Mouse (Mus musculus) embryonic facial prominence, embryonic 15.5 days (tissue): Measurements from ENCODE around the gene Rab5c. TPM values are rescaled to one million over a fixed set of nuclear protein-coding genes. Genes with fewer than 3 reads are reported as not detected.
A peak's percentile ranks its signal among the peaks of the same experiment; 100 is the strongest.

Experiments
- ATAC-seq: fragments of 200-750 bp; cut with Nextera tagmentation; 2 replicates; pipeline ENCODE4 v1.8.0; 2017; ENCODE audit warnings: low read depth, moderate TSS enrichment; ENCODE audit not compliant: insufficient number of reproducible peaks, low FRiP score, low TSS enrichment
- H3K27ac ChIP-seq: fragments of 300-500 bp; sonication (generic); replicated peaks from 2 replicates; pipeline ENCODE4 v1.5.1; 2015; ENCODE audit warnings: mild to moderate bottlenecking, inconsistent platforms
- H3K27me3 ChIP-seq: fragments of 300-500 bp; sonication (generic); 2 replicates; pipeline ENCODE4 v1.6.1; 2015; ENCODE audit warnings: inconsistent platforms
- H3K36me3 ChIP-seq: fragments of 300-500 bp; sonication (generic); 2 replicates; pipeline ENCODE4 v1.6.1; 2015; ENCODE audit warnings: mild to moderate bottlenecking, inconsistent platforms
- H3K4me1 ChIP-seq: fragments of 300-500 bp; sonication (generic); 2 replicates; pipeline ENCODE4 v1.6.1; 2015; ENCODE audit warnings: inconsistent platforms
- H3K4me2 ChIP-seq: fragments of 300-500 bp; sonication (generic); replicated peaks from 2 replicates; pipeline ENCODE4 v1.6.1; 2015; ENCODE audit warnings: mild to moderate bottlenecking, inconsistent platforms
- H3K4me3 ChIP-seq: fragments of 300-500 bp; sonication (generic); replicated peaks from 2 replicates; pipeline ENCODE4 v1.5.1; 2015; ENCODE audit warnings: mild to moderate bottlenecking, inconsistent platforms
- H3K9ac ChIP-seq: fragments of 300-500 bp; sonication (generic); 2 replicates; pipeline ENCODE4 v1.6.1; 2015; ENCODE audit warnings: inconsistent platforms
- H3K9me3 ChIP-seq: fragments of 300-500 bp; sonication (generic); replicated peaks from 2 replicates; pipeline ENCODE4 v1.6.1; 2016; ENCODE audit warnings: inconsistent platforms
- WGBS: fragments of 180-500 bp; shearing (Covaris S2); methylation state at CpG from one replicate; pipeline ENCODE4 v1.1.7; 2015; 5-methylcytosine and 5-hydroxymethylcytosine counted together
- polyA plus RNA-seq: library from polyadenylated mRNA; unstranded; fragments of >200 nt; fragmentation: Nextera tagmentation; extraction: Ambion mirVana; gene quantifications from 2 replicates; pipeline ENCODE4 v1.2.1, GENCODE M21; 2015

The Rab5c gene
- polyA plus RNA-seq = 31.0 and 33.2 TPM in 2 replicates

GRCm38 (mm10) chr11:100738066-100738604, at the start of gene Rab5c:
Rab5c (minus strand) TSS chr11:100738215.
- peaks cover 21% of the 10 kb centered on the region for H3K4me1 ChIP-seq
- H3K9me3 ChIP-seq = no peaks in the 10 kb centered on the region
- peak within 1 kb of the TSS; percentile 91 for H3K9ac ChIP-seq
- H3K36me3 ChIP-seq = no peaks in the 10 kb centered on the region
- H3K27me3 ChIP-seq = no peaks in the 10 kb centered on the region
- peak within 1 kb of the TSS; percentile 75 for H3K27ac ChIP-seq
- peak within 1 kb of the TSS; percentile 99 for H3K4me3 ChIP-seq
- ATAC-seq = peak; percentile 99
- under 1% methylated on average over 39 of the region's 39 CpGs for WGBS
- H3K4me2 ChIP-seq = peak within 1 kb of the TSS; percentile 75

DNA sequence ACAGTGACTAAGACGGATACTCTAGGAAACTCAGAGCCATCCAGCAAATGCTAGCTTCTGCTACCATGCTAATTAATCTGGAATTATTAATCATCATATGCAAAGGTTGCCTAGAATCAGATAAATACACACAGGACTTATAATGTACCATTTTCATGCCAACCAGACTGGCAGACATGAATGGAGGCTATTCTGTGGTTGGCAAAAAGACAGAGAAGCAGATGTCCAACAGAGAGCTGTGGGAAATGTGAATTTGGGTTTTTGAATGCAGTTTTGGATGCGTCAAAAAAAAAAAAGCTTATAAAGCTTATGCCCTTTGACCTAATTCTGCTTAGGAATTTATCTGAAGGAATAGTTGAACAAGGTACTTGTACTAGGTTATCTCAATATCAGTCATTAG, 47.8 kb upstream of the Rab5c start:
- no peak for ATAC-seq

DNA sequence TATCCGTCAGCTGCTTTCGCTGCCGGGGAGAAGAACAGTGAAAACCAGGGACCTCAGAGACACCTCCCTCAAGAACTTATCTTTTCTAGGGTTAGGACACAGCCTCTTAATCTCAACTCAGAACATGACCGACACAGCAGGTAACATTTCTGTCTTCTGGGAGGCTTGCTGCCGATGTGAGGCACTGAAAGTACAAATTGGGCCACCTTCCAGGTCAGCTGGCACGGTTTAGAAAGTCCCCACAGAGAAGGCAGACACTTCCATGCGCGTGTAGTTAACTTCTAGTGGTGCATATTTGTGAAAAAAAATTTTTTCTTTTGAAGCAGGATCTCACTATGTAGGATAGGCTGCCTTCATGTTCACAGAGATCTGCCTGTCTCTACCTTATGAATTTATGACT, 46.3 kb upstream of the Rab5c start:
- H3K4me1 ChIP-seq = 0 out of 2 replicates have a peak, but pooled peaks cover under 1% of the 10 kb centered on the region
- WGBS = 80% methylated on average over 8 of the region's 8 CpGs
- H3K36me3 ChIP-seq = peaks cover 49% of the 10 kb centered on the region

More for the DNA sequence above, 47.8 kb upstream of the Rab5c start:
- H3K9ac ChIP-seq = no peak overlapping the region
- H3K27me3 ChIP-seq = no peaks in the 10 kb centered on the region
- no peak overlapping the region for H3K4me2 ChIP-seq
- no peak overlapping the region for H3K4me3 ChIP-seq
- WGBS = 92% methylated on average over 2 of the region's 2 CpGs
- H3K36me3 ChIP-seq = peaks cover 44% of the 10 kb centered on the region
- no peak overlapping the region for H3K27ac ChIP-seq
- no peaks in the 10 kb centered on the region for H3K9me3 ChIP-seq
- H3K4me1 ChIP-seq = peaks cover 5% of the 10 kb centered on the region; the same call in 1 of the 2 replicates

GRCm38 (mm10) chr11:100782568-100782967, 44.6 kb upstream of the Rab5c start:
- H3K4me1 ChIP-seq = no peaks in the 10 kb centered on the region
- H3K9me3 ChIP-seq = no peaks in the 10 kb centered on the region
- H3K4me2 ChIP-seq = no peak overlapping the region
- ATAC-seq = no peak
- no peak overlapping the region for H3K9ac ChIP-seq
- no peak overlapping the region for H3K27ac ChIP-seq
- no peaks in the 10 kb centered on the region for H3K27me3 ChIP-seq
- no peak overlapping the region for H3K4me3 ChIP-seq
- 88% methylated on average over 13 of the region's 13 CpGs for WGBS
- peaks cover 42% of the 10 kb centered on the region for H3K36me3 ChIP-seq

More for the DNA sequence above, 46.3 kb upstream of the Rab5c start:
- H3K4me2 ChIP-seq = no peak overlapping the region
- H3K27ac ChIP-seq = no peak overlapping the region
- no peaks in the 10 kb centered on the region for H3K27me3 ChIP-seq
- H3K9me3 ChIP-seq = no peaks in the 10 kb centered on the region
- H3K9ac ChIP-seq = no peak overlapping the region
- H3K4me3 ChIP-seq = no peak overlapping the region
- ATAC-seq = no peak

GRCm38 (mm10) chr11:100781763-100782475, 43.9 kb upstream of the Rab5c start:
- no peak for ATAC-seq
- Histone ChIP-seq H3K4me3 (no peak overlapping the region), H3K4me2 (no peak overlapping the region), H3K9me3 (no peaks in the 10 kb centered on the region), H3K27ac (no peak overlapping the region), H3K9ac (no peak overlapping the region), H3K36me3 (peaks cover 37% of the 10 kb centered on the region), H3K4me1 (no peaks in the 10 kb centered on the region), H3K27me3 (no peaks in the 10 kb centered on the region)
- WGBS = 80% methylated on average over 15 of the region's 15 CpGs

- peaks cover 37% of the 10 kb centered on the region for H3K36me3 ChIP-seq
- ATAC-seq = no peak
- WGBS = 71% methylated on average over 8 of the region's 8 CpGs
- no peak overlapping the region for H3K9ac ChIP-seq
- no peaks in the 10 kb centered on the region for H3K4me1 ChIP-seq
- H3K27me3 ChIP-seq = no peaks in the 10 kb centered on the region
- H3K4me3 ChIP-seq = no peak overlapping the region
- no peak overlapping the region for H3K27ac ChIP-seq
- H3K9me3 ChIP-seq = no peaks in the 10 kb centered on the region
- H3K4me2 ChIP-seq = no peak overlapping the region
These were observed 42.2 kb upstream of the Rab5c start for GRCm38 (mm10) chr11:100780247-100780646.

DNA sequence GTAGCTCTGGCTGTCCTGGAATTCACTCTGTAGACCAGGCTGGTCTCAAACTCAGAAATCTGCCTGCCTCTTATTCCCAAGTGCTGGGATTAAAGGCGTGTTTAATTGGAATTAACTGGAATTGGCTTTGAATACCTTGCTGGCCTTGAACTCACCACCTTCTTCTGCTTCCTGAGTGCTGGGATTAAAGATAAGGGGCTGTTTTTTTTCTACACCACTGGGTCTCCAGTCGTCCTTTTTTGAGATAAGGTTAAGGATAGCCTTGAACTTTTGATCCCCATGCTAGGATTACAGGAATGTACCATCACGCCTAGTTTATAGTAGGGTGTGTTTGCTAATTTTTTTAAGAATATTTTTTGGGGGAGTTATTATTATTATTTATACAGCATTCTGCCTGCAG, 40.1 kb upstream of the Rab5c start:
- WGBS = 73% methylated on average over 3 of the region's 3 CpGs
- H3K4me2 ChIP-seq = no peak overlapping the region
- no peak for ATAC-seq
- peaks cover 25% of the 10 kb centered on the region for H3K36me3 ChIP-seq
- H3K9ac ChIP-seq = no peak overlapping the region
- no peaks in the 10 kb centered on the region for H3K4me1 ChIP-seq
- H3K27ac ChIP-seq = no peak overlapping the region
- H3K4me3 ChIP-seq = no peak overlapping the region
- H3K9me3 ChIP-seq = no peaks in the 10 kb centered on the region
- H3K27me3 ChIP-seq = no peaks in the 10 kb centered on the region

DNA sequence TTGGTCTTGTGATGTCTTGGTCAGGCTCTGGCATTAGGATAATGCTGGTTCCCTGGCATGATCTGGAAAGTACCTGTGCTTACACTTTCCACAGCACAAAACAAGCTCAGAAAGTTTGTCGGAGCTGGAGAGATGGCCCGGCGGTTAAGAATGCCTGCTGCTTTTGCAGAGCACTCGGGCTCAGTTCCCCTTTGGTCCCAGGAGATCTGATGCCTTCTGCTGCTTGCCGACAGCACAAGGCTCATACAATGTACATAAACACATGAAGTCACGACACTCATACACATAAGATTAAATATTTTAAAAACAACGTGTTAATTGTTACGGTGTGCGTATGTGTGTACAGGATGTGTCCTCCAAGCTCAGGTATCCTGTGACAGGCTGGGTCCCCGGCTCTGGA, 37.9 kb upstream of the Rab5c start:
- Histone ChIP-seq H3K4me1 (0 out of 2 replicates have a peak, but pooled peaks cover 2% of the 10 kb centered on the region), H3K9me3 (no peaks in the 10 kb centered on the region), H3K27me3 (no peaks in the 10 kb centered on the region), H3K4me3 (no peak overlapping the region), H3K9ac (no peak overlapping the region), H3K36me3 (peaks cover 10% of the 10 kb centered on the region; the same call in 1 of the 2 replicates), H3K27ac (no peak overlapping the region), H3K4me2 (no peak overlapping the region)
- no peak for ATAC-seq
- 75% methylated on average over 10 of the region's 10 CpGs for WGBS

DNA sequence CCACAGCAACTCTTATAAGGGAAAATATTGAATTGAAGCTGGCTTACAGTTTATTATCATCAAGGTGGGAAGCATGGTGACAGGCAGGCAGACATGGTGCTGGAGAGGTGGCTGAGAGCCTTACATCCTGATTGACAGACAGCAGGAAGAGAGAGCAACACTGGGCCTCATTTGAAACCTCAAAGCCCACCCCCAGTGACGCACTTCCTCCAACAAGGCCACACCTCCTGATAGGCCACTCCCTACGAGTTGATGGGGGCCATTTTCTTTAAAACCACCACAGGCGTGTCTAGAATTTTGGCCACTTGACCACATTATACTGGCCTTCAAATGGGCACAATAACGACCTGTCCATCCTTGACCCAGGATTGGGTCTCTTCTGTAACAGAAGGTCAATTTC, 36.2 kb upstream of the Rab5c start:
- Histone ChIP-seq H3K27me3 (no peaks in the 10 kb centered on the region), H3K4me1 (peaks cover 9% of the 10 kb centered on the region), H3K9ac (no peak overlapping the region), H3K4me2 (no peak overlapping the region), H3K36me3 (0 out of 2 replicates have a peak, but pooled peaks cover 5% of the 10 kb centered on the region), H3K9me3 (no peaks in the 10 kb centered on the region), H3K4me3 (no peak overlapping the region), H3K27ac (no peak overlapping the region)
- WGBS = 73% methylated on average over 4 of the region's 4 CpGs
- ATAC-seq = no peak

GRCm38 (mm10) chr11:100770646-100771408, 32.8 kb upstream of the Rab5c start, which contains the start of gene Ghdc:
Ghdc (minus strand) TSS chr11:100770957.
- ATAC-seq = peak; percentile 46; the same call in 1 of the 2 replicates
- 0 out of 2 replicates have a peak, but pooled peaks cover 4% of the 10 kb centered on the region for H3K36me3 ChIP-seq
- peak within 1 kb of the TSS; percentile 56 for H3K4me2 ChIP-seq
- peak within 1 kb of the TSS; percentile 39; the same call in 1 of the 2 replicates for H3K9ac ChIP-seq
- H3K4me3 ChIP-seq = peak within 1 kb of the TSS; percentile 66
- 16% methylated on average over 17 of the region's 17 CpGs for WGBS
- H3K27me3 ChIP-seq = no peaks in the 10 kb centered on the region
- H3K27ac ChIP-seq = peak within 1 kb of the TSS; percentile 60; the same call in 1 of the 2 replicates
- H3K9me3 ChIP-seq = no peaks in the 10 kb centered on the region
- peaks cover 9% of the 10 kb centered on the region for H3K4me1 ChIP-seq

GRCm38 (mm10) chr11:100769980-100770379, 32.0 kb upstream of the Rab5c start:
- H3K4me2 ChIP-seq = peak overlapping the region; percentile 56
- H3K4me3 ChIP-seq = peak overlapping the region; percentile 66
- no peaks in the 10 kb centered on the region for H3K27me3 ChIP-seq
- no peak for ATAC-seq
- H3K9me3 ChIP-seq = no peaks in the 10 kb centered on the region
- 58% methylated on average over 6 of the region's 6 CpGs for WGBS
- H3K36me3 ChIP-seq = 0 out of 2 replicates have a peak, but pooled peaks cover 4% of the 10 kb centered on the region
- H3K9ac ChIP-seq = no peak overlapping the region
- peaks cover 9% of the 10 kb centered on the region for H3K4me1 ChIP-seq
- peak overlapping the region; percentile 60; the same call in 1 of the 2 replicates for H3K27ac ChIP-seq
